8 mouse cellular contexts compared by ENCODE assay signal in the genomic region with DNA sequence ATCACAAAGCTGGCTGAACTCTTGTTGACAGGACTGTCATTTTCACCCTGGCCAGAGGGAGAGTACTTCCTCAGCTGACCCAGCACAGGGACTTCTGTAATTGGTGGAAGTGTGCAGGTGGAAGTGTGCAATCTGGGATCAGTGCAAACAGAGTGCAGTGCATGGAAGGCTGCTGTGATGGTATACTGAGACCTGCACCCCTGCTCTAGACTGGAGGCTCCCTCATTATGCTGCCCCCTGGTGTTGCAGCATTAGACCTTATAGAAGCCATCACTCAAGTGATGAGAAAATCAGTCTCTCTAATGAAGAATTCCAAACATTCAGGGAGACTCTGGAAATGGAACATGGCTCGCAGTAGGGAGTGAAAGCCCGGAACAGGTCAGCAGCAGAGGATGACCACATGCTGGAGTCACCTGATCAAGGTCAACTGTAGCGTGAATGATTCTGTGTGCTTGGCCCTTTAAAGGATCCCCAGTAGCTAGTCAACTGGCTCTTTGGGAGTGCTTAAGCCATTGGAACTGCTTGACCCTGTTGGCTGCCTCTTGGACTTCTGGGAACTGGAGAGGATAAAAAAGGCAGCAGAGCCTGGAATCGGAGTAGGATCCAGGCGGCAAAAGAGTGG. TPM values are rescaled to one million over a fixed set of nuclear protein-coding genes. Genes with fewer than 3 reads are reported as not detected.
DNase-seq lines count a peak whose midpoint lies in the region; ATAC-seq and TF ChIP-seq lines count a peak whose summit lies in the region.
"Had no signal": no experiment of that assay in that cellular context is flagged by ENCODE, and none has a peak within 500 bp of the region (broad histone marks: within the 10 kb centered on the region; RNA-seq: fewer than 3 reads in every experiment).

No protein-coding gene starts in this region.

- no peaks in the 10 kb centered on the region for H3K36me3 ChIP-seq in thymus, adult 2 months (ENCODE audit: control insufficient read depth, insufficient read depth, low read length)
- no peaks in the 10 kb centered on the region for H3K36me3 ChIP-seq in kidney, postnatal 0 days (ENCODE audit: insufficient read depth, low read length)
- no peaks in the 10 kb centered on the region for H3K36me3 ChIP-seq in stomach, postnatal 0 days (ENCODE audit: control insufficient read depth, insufficient read depth, low read length)
- H3K36me3 ChIP-seq in forebrain, embryonic 16.5 days (ENCODE audit: control insufficient read depth, insufficient read depth): no peaks in the 10 kb centered on the region
- H3K36me3 ChIP-seq: embryonic facial prominence, embryonic 15.5 days had no signal

- H3K27ac ChIP-seq in thymus, adult 2 months (ENCODE audit: control insufficient read depth, insufficient read depth, low read length): no peak overlapping the region
- no peak overlapping the region for H3K27ac ChIP-seq in cortical plate, adult 2 months (ENCODE audit: insufficient read depth, low read length)
- H3K27ac ChIP-seq in kidney, postnatal 0 days: no peak overlapping the region
- no peak overlapping the region for H3K27ac ChIP-seq in stomach, postnatal 0 days (replicated peaks)
- no peak overlapping the region for H3K27ac ChIP-seq in forebrain, embryonic 16.5 days (ENCODE audit: low read length)
- H3K27ac ChIP-seq: embryonic facial prominence, embryonic 15.5 days had no signal

- DNase-seq in thymus, adult 2 months: peak; percentile 28
- no peak for DNase-seq in thymus, postnatal 36 days
- DNase-seq in kidney, postnatal 0 days (ENCODE audit: low spot score): peak; percentile 57
- no peak for DNase-seq in stomach, postnatal 0 days (ENCODE audit: low spot score)
- DNase-seq in layer of hippocampus, postnatal 14 days (ENCODE audit: low spot score in 2 of 2): no peak

- H3K9me3 ChIP-seq in kidney, postnatal 0 days (replicated peaks; ENCODE audit: low read length): no peaks in the 10 kb centered on the region
- no peaks in the 10 kb centered on the region for H3K9me3 ChIP-seq in stomach, postnatal 0 days (ENCODE audit: control insufficient read depth, low read length)
- H3K9me3 ChIP-seq in forebrain, embryonic 16.5 days (ENCODE audit: control insufficient read depth, low read length): no peaks in the 10 kb centered on the region
- H3K9me3 ChIP-seq: embryonic facial prominence, embryonic 15.5 days had no signal

- TF ChIP-seq EP300 in stomach, postnatal 0 days (optimal IDR thresholded peaks at IDR 0.05): no peak

- H3K9ac ChIP-seq in kidney, postnatal 0 days (ENCODE audit: low read depth, low read length): no peak overlapping the region
- H3K9ac ChIP-seq in stomach, postnatal 0 days (ENCODE audit: low read length): no peak overlapping the region
- H3K9ac ChIP-seq in forebrain, embryonic 16.5 days (replicated peaks; ENCODE audit: low read depth, low read length): no peak overlapping the region
- H3K9ac ChIP-seq: embryonic facial prominence, embryonic 15.5 days had no signal

- no peak overlapping the region for H3K4me3 ChIP-seq in thymus, adult 2 months (ENCODE audit: control insufficient read depth, insufficient read depth, low read length)
- H3K4me3 ChIP-seq in cortical plate, adult 2 months (ENCODE audit: insufficient read depth, low read length): no peak overlapping the region
- H3K4me3 ChIP-seq in kidney, postnatal 0 days (replicated peaks; ENCODE audit: low read depth, low read length): no peak overlapping the region
- H3K4me3 ChIP-seq in stomach, postnatal 0 days (ENCODE audit: low read depth, low read length): no peak overlapping the region
- no peak overlapping the region for H3K4me3 ChIP-seq in forebrain, embryonic 16.5 days (replicated peaks; ENCODE audit: low read length)
- H3K4me3 ChIP-seq: embryonic facial prominence, embryonic 15.5 days had no signal

- WGBS in thymus, adult 2 months: 84% methylated on average over 5 of the region's 5 CpGs
- WGBS in kidney, postnatal 0 days: 36% methylated on average over 4 of the region's 5 CpGs
- 52% methylated on average over 5 of the region's 5 CpGs for WGBS in stomach, postnatal 0 days
- 50% methylated on average over 5 of the region's 5 CpGs for WGBS in forebrain, embryonic 16.5 days

- no peaks in the 10 kb centered on the region for H3K4me1 ChIP-seq in thymus, adult 2 months (replicated peaks; ENCODE audit: control insufficient read depth, insufficient read depth, low read length)
- no peaks in the 10 kb centered on the region for H3K4me1 ChIP-seq in cortical plate, adult 2 months (ENCODE audit: control insufficient read depth, insufficient read depth, low read length)
- no peaks in the 10 kb centered on the region for H3K4me1 ChIP-seq in kidney, postnatal 0 days (replicated peaks; ENCODE audit: insufficient read depth, low read length)
- H3K4me1 ChIP-seq in stomach, postnatal 0 days (replicated peaks; ENCODE audit: control insufficient read depth, insufficient read depth): no peaks in the 10 kb centered on the region
- H3K4me1 ChIP-seq in forebrain, embryonic 16.5 days (replicated peaks; ENCODE audit: control insufficient read depth, insufficient read depth, low read length): no peaks in the 10 kb centered on the region

- peak; percentile 69 for ATAC-seq in kidney, postnatal 0 days (replicated peaks; ENCODE audit: low FRiP score, low read depth)
- no peak for ATAC-seq in stomach, postnatal 0 days (ENCODE audit: low FRiP score, low TSS enrichment)
- ATAC-seq in forebrain, embryonic 16.5 days: no peak

- no peak for TF ChIP-seq CTCF in thymus, adult 2 months (IDR thresholded peaks at IDR 0.05; ENCODE audit: borderline replicate concordance, control insufficient read depth, extremely low read depth, insufficient read depth, low read length, poor library complexity)
- TF ChIP-seq CTCF in cortical plate, adult 2 months (IDR thresholded peaks at IDR 0.05; ENCODE audit: extremely low read depth, insufficient read depth, low read length): 0 out of 2 replicates have a peak, but pooled peaks have one; percentile 28
- peak; percentile 69 for TF ChIP-seq CTCF in kidney, postnatal 0 days (IDR thresholded peaks at IDR 0.05; ENCODE audit: low read depth)
- TF ChIP-seq CTCF in stomach, postnatal 0 days (IDR thresholded peaks at IDR 0.05; ENCODE audit: low read depth): peak; percentile 65

- H3K27me3 ChIP-seq in thymus, adult 2 months (ENCODE audit: control insufficient read depth, insufficient read depth, low read length): no peaks in the 10 kb centered on the region
- no peaks in the 10 kb centered on the region for H3K27me3 ChIP-seq in kidney, postnatal 0 days (ENCODE audit: insufficient read depth, low read length)
- H3K27me3 ChIP-seq in stomach, postnatal 0 days (ENCODE audit: control insufficient read depth, insufficient read depth, low read length): no peaks in the 10 kb centered on the region
- H3K27me3 ChIP-seq in forebrain, embryonic 16.5 days (replicated peaks; ENCODE audit: control insufficient read depth, insufficient read depth, low read length): no peaks in the 10 kb centered on the region
- H3K27me3 ChIP-seq: embryonic facial prominence, embryonic 15.5 days had no signal

- TF ChIP-seq POLR2A in thymus, adult 2 months (IDR thresholded peaks at IDR 0.05; ENCODE audit: control insufficient read depth, extremely low read depth, insufficient read depth, low read length, poor library complexity): no peak
- no peak for TF ChIP-seq POLR2A in cortical plate, adult 2 months (IDR thresholded peaks at IDR 0.05; ENCODE audit: extremely low read depth, insufficient read depth, low read length)

- H3K4me2 ChIP-seq in kidney, postnatal 0 days (ENCODE audit: low read length): no peak overlapping the region
- no peak overlapping the region for H3K4me2 ChIP-seq in stomach, postnatal 0 days (replicated peaks; ENCODE audit: low read depth)
- no peak overlapping the region for H3K4me2 ChIP-seq in forebrain, embryonic 16.5 days (ENCODE audit: low read length)
- H3K4me2 ChIP-seq: embryonic facial prominence, embryonic 15.5 days had no signal

RNA-seq across cellular contexts. Expression of a gene that starts 28.3 kb away (rescaled TPM):
- polyA plus RNA-seq in thymus, adult 2 months (2012; rRNA removed): 26.3 and 26.8 TPM in 2 replicates
- 104 and 122 TPM in 2 replicates for polyA plus RNA-seq in cortical plate, adult 2 months (2012; rRNA removed)
- 2.5 and 3.8 TPM in 2 replicates for polyA plus RNA-seq in kidney, postnatal 0 days (2015; fragmentation: Nextera tagmentation; extraction: Ambion mirVana)
- 1.5 and 2.0 TPM in 2 replicates for polyA plus RNA-seq in stomach, postnatal 0 days (2015; fragmentation: Nextera tagmentation; extraction: Ambion mirVana)
- 2.6 TPM in 2 replicates for polyA plus RNA-seq in forebrain, embryonic 16.5 days (2015; fragmentation: Nextera tagmentation; extraction: Ambion mirVana)
- 100 to 1,000 TPM; 116 to 122 TPM for total RNA-seq in layer of hippocampus, postnatal 14 days (2021)

RNA-seq across cellular contexts. Expression of a gene that starts 43.7 kb away (rescaled TPM):
- 0.04 and 0.05 TPM in 2 replicates for polyA plus RNA-seq in thymus, adult 2 months (2012; rRNA removed)
- 140 and 145 TPM in 2 replicates for polyA plus RNA-seq in cortical plate, adult 2 months (2012; rRNA removed)
- polyA plus RNA-seq in kidney, postnatal 0 days (2015; fragmentation: Nextera tagmentation; extraction: Ambion mirVana): 0.25 and 0.27 TPM in 2 replicates
- 1.5 and 1.7 TPM in 2 replicates for polyA plus RNA-seq in stomach, postnatal 0 days (2015; fragmentation: Nextera tagmentation; extraction: Ambion mirVana)
- polyA plus RNA-seq in forebrain, embryonic 16.5 days (2015; fragmentation: Nextera tagmentation; extraction: Ambion mirVana): 49.7 and 71.7 TPM in 2 replicates
- 100 to 1,000 TPM; 119 to 130 TPM for total RNA-seq in layer of hippocampus, postnatal 14 days (2021)

RNA-seq across cellular contexts. Expression of a gene that starts 59.6 kb away (rescaled TPM):
- 10.9 and 14.2 TPM in 2 replicates for polyA plus RNA-seq in thymus, adult 2 months (2012; rRNA removed)
- 38.0 and 44.6 TPM in 2 replicates for polyA plus RNA-seq in cortical plate, adult 2 months (2012; rRNA removed)
- polyA plus RNA-seq in kidney, postnatal 0 days (2015; fragmentation: Nextera tagmentation; extraction: Ambion mirVana): 13.4 and 14.5 TPM in 2 replicates
- 4.7 and 6.4 TPM in 2 replicates for polyA plus RNA-seq in stomach, postnatal 0 days (2015; fragmentation: Nextera tagmentation; extraction: Ambion mirVana)
- 1.8 and 2.4 TPM in 2 replicates for polyA plus RNA-seq in forebrain, embryonic 16.5 days (2015; fragmentation: Nextera tagmentation; extraction: Ambion mirVana)
- total RNA-seq in layer of hippocampus, postnatal 14 days (2021): 1 to 10 TPM; 5.3 to 5.6 TPM

Comparison
In these comparisons a context has a peak if more than half of its experiments do, and no peak if none do; other contexts are left out.
1. DNase-seq: peak in thymus, adult 2 months (single experiment) and kidney, postnatal 0 days (single experiment); none in thymus, postnatal 36 days (0 of 2), stomach, postnatal 0 days (single experiment) and layer of hippocampus, postnatal 14 days (0 of 2).
2. RNA of a gene that starts 43.7 kb away (polyA plus RNA-seq): 140 to 145 TPM in cortical plate, adult 2 months and 49.7 to 71.7 TPM in forebrain, embryonic 16.5 days; 1.5 to 1.7 TPM in stomach, postnatal 0 days, 0.25 to 0.27 TPM in kidney, postnatal 0 days and 0.04 to 0.05 TPM in thymus, adult 2 months; every median in the first group is over 10 times any median in the second.